Mouse (Mus musculus) megakaryocyte, embryonic 14.5 days (primary cell): ENCODE results near the gene Slc1a7. TPM values are rescaled to one million over a fixed set of nuclear protein-coding genes. Genes with fewer than 3 reads are reported as not detected.
A peak's percentile ranks its signal among the peaks of the same experiment; 100 is the strongest.

Source experiments
- H3K27me3 ChIP-seq: replicated peaks from 2 replicates; pipeline ENCODE3; 2012; ENCODE audit warnings: inconsistent platforms
- H3K36me3 ChIP-seq: replicated peaks from 2 replicates; pipeline ENCODE3; 2012; ENCODE audit warnings: low read length, inconsistent platforms, mixed read lengths
- H3K4me1 ChIP-seq: 2 replicates; pipeline ENCODE4 v1.6.1; 2012; ENCODE audit warnings: inconsistent platforms
- H3K4me3 ChIP-seq: replicated peaks from 2 replicates; pipeline ENCODE3; 2012; ENCODE audit warnings: moderate library complexity, mild to moderate bottlenecking, inconsistent platforms
- H3K9me3 ChIP-seq: 2 replicates; pipeline ENCODE4 v1.6.1; 2012; ENCODE audit warnings: inconsistent platforms
- FLI1 ChIP-seq: IDR thresholded peaks from 2 replicates; pipeline ENCODE4 v1.6.1; 2012; ENCODE audit warnings: low read length, inconsistent platforms, mixed read lengths
- GATA1 ChIP-seq: IDR thresholded peaks from 3 replicates; pipeline ENCODE4 v1.6.1; 2012; ENCODE audit warnings: mixed read lengths, low read length, inconsistent platforms, borderline replicate concordance
- polyA plus RNA-seq: library from polyadenylated mRNA; stranded (reverse); fragments of >175 nt; gene quantifications from 2 replicates; pipeline ENCODE4 v1.2.3, GENCODE M21; 2012; ENCODE audit warnings: low replicate concordance; ENCODE audit not compliant: insufficient read depth

The Slc1a7 gene
- polyA plus RNA-seq, 1 experiment, result not detected

DNA sequence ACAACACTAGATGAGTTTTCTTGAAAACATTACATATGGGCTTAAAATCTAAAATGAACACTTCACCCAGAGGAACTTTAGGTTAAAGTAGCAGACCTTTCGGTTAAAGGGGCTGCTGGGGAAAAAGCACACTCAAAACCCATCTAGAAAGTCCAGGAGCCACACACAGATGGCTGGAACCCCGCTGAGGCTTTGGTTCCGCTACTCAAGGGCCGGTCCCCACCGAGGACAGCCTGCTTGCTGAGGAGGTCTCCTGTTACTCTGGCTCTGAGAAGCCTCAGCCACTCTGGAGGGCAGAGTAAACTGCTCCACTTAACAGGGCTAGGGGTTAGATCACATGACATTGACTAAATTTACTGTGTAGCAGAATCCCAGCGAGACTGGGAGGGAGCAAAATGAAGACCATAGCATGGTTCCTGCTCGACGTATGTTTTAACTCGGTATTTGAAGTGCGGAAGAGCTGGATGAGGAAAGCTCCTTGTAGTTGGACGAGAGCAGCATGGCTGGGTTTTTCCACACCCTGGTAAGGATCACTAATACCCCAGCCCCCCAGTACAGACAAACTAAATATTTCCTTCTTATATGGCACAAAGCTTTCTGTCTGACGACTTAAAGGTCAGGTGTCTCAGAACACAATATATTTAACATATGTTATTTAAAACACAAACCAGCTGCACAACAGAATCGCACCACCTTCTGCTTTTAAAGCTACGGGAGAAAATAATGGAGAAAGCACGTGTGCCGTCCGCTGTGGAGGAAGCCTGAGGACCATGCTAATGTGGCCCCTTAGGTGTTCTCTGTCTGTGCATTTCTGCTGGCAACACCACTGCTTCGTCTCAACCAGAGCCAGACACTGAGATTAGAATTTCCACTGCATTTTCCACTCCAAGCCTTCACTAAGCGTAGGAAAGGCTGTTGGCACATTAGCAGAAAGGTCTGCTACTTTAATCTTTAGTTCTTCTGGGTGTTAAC lies 77.3 kb downstream of the Slc1a7 start:
- Histone ChIP-seq H3K27me3 (no peaks in the 10 kb centered on the region), H3K4me1 (peaks cover 12% of the 10 kb centered on the region; the same call in 1 of the 2 replicates), H3K9me3 (no peaks in the 10 kb centered on the region), H3K4me3 (no peak overlapping the region), H3K36me3 (peaks cover 76% of the 10 kb centered on the region)
- no peak for TF ChIP-seq GATA1
- TF ChIP-seq FLI1, result no peak

DNA sequence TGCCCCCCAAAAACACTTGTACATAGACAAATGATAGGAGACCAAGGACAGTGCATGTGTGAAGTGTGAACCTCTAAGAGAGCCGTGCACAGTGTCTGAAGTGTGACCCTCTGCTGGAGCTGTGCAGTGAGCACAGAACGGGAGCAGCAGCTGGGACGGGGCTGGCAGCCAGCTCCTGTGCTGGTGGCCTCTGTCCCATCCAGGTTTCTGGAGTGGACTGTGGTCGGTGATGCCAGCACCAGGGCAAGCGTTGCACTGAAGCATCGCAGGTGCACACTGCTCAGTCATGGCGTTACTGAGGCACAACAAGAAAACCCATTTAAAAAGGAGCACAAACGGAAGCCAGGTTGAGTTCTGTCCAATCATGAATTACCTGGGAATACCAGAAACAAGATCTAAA lies 78.0 kb downstream of the Slc1a7 start:
- no peak for TF ChIP-seq FLI1
- TF ChIP-seq GATA1, result no peak
- no peaks in the 10 kb centered on the region for H3K27me3 ChIP-seq
- H3K9me3 ChIP-seq, result no peaks in the 10 kb centered on the region
- no peak overlapping the region for H3K4me3 ChIP-seq
- peaks cover 12% of the 10 kb centered on the region; the same call in 1 of the 2 replicates for H3K4me1 ChIP-seq
- peaks cover 83% of the 10 kb centered on the region for H3K36me3 ChIP-seq

DNA sequence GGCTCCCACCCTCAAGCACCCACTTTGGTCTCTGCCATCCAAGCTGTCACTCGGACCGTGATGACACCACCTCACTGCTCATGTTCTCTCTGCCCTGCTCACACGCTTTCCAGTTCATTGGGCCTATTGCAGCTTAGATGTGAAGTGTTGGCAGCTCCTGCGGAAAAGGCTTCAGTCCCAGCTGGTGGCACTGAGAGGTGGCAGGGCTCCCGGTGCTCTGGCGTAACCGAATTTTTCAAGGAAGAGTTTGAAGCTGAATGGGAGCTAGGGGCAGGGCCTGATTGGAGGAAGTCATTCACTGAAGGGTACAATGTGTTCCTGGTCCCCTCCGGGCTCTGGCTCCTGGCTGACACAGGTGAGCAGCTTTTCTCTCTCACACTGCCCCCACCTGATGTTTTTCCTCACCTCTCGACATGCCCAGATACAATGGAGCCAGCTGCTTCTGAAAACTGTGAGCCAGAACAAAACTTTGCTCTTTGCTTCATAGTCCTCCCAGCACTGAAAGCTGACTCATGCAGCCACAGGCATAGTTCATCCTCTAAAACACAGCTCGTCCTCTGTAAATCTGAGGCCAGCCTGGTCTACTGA lies 83.6 kb downstream of the Slc1a7 start:
- TF ChIP-seq FLI1 (no peak), GATA1 (no peak)
- H3K4me3 ChIP-seq, result no peak overlapping the region
- no peaks in the 10 kb centered on the region for H3K27me3 ChIP-seq
- H3K36me3 ChIP-seq, result peaks cover 92% of the 10 kb centered on the region
- peaks cover 19% of the 10 kb centered on the region for H3K4me1 ChIP-seq
- H3K9me3 ChIP-seq, result no peaks in the 10 kb centered on the region

DNA sequence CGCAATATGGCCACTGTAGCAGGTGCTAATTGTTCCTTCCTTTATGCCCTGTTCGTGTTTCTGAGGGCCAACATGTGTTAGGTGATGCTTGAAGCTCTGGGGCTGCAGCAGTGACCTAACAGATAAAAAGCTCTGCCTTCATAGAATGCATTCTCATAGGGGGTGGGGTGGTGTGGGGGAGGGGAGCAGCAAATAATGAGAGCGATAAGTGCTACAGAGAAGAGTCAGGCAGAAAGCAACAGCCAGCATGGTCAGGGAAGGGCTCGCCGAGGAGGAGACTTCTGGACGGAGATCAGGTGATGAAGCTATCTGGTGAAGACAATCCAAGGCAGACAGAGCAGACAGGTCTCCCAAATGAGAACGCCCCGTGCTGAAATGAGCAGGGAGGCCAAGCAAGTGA lies 84.5 kb downstream of the Slc1a7 start:
- H3K36me3 ChIP-seq, result peaks cover 89% of the 10 kb centered on the region
- H3K9me3 ChIP-seq, result no peaks in the 10 kb centered on the region

DNA sequence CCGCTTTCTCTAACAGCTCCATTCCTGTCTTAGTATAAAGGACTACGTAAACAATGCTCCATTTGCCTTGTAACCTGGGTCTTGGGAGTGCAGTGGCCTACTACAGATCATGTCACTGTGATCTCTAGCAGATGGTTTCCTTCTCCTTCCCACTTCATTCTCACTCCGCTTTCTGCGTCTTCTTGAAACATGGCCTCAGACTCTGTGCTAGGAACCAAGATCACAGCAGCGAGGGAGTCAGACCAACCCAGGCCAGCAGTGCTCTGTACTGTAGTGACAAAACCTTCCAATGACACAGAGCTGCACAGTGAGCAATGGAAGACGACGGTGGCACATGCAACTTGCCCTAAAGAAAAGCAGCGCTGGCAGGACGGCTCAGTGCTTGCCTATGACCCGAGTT lies 87.7 kb downstream of the Slc1a7 start:
- no peaks in the 10 kb centered on the region for H3K9me3 ChIP-seq
- peaks cover 86% of the 10 kb centered on the region for H3K36me3 ChIP-seq
- no peak overlapping the region for H3K4me3 ChIP-seq
- no peak for TF ChIP-seq GATA1
- no peak for TF ChIP-seq FLI1
- H3K4me1 ChIP-seq, result peaks cover 35% of the 10 kb centered on the region
- no peaks in the 10 kb centered on the region for H3K27me3 ChIP-seq

More for the DNA sequence above, 84.5 kb downstream of the Slc1a7 start:
- H3K27me3 ChIP-seq, result no peaks in the 10 kb centered on the region
- peaks cover 14% of the 10 kb centered on the region for H3K4me1 ChIP-seq
- H3K4me3 ChIP-seq, result no peak overlapping the region
- TF ChIP-seq FLI1 (no peak), GATA1 (no peak)

DNA sequence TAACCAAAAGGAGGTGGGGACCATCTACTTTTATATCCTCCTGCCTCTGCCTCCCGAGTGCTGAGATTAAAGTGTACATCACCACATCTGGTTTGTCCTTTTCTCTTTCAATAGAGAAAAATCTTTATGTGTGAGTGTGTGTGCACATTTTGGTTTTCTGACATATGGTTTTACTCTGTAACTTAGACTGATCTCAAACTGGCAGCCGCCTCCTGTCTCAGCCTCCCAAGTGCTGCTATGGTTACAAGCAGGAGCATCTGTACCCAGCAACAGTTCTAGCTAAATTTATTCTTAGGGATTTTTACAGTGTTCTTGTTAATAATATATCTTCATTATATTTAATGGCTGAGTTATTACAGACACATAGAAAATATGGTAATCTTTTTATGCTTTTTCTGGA lies 89.1 kb downstream of the Slc1a7 start:
- Histone ChIP-seq H3K9me3 (no peaks in the 10 kb centered on the region), H3K36me3 (peaks cover 81% of the 10 kb centered on the region), H3K27me3 (no peaks in the 10 kb centered on the region), H3K4me1 (peaks cover 29% of the 10 kb centered on the region), H3K4me3 (no peak overlapping the region)
- TF ChIP-seq FLI1 (no peak), GATA1 (no peak)

DNA sequence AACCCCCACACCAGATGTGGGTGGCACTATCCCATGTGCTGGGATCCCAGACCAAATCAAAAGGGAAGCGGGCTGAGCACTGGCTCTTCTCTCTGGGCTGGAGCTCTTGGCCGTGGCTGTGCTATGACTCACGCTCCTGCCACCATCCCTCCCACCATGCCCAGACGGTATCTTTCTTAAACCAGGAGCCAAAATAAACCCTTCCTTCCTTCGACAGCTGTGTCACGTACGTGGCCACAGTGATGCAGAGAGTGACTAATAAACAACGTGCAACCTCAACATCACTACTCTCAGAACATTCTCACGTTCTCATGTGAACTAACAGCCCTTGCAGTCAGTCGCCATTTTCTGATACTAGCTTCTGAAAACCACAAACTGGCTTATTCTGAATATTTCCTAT lies 90.0 kb downstream of the Slc1a7 start:
- Histone ChIP-seq H3K27me3 (no peaks in the 10 kb centered on the region), H3K36me3 (peaks cover 80% of the 10 kb centered on the region), H3K4me1 (peaks cover 29% of the 10 kb centered on the region), H3K4me3 (peak overlapping the region; percentile 33), H3K9me3 (no peaks in the 10 kb centered on the region)
- TF ChIP-seq GATA1, result no peak
- no peak for TF ChIP-seq FLI1

DNA sequence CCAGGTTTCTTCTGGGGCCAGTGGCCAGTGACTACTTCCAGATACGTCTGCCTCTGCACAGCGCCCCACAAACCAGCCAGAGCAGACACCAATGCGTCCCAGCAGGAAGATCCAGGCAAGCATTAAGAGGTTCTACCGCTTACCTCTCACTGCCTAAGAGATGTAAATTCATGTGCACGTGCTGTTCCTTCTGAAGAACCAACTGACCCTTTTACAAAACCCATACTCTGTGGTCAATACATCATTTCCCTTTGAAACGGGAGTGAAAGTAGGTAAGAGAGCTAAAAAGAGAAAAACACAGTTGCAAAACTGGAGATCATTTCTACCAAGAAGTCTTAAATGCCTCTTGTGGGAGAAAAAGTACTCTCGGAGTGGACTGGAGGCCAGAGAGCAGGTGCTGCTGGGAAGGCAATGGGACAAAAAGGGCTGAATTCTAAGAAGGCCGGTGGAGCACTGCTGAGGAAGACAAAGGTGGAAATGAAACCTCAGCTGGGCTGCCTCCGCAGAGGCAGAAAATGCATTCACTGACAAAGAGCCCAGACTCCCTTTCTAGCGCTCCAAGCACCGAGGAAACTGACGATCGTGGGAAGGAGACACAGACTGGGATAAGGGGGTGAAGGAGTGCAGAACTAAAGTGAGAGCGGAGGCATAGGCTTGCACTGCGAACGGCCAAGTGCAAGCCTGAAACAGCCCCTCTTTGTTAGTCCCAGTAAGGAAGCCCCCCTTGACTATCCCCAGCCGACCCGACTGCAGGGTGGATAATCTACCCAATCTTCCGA lies 91.7 kb downstream of the Slc1a7 start:
- no peak overlapping the region for H3K4me3 ChIP-seq
- no peak for TF ChIP-seq FLI1
- TF ChIP-seq GATA1, result no peak
- peaks cover 80% of the 10 kb centered on the region for H3K36me3 ChIP-seq
- H3K4me1 ChIP-seq, result peaks cover 29% of the 10 kb centered on the region
- H3K9me3 ChIP-seq, result no peaks in the 10 kb centered on the region
- no peaks in the 10 kb centered on the region for H3K27me3 ChIP-seq

DNA sequence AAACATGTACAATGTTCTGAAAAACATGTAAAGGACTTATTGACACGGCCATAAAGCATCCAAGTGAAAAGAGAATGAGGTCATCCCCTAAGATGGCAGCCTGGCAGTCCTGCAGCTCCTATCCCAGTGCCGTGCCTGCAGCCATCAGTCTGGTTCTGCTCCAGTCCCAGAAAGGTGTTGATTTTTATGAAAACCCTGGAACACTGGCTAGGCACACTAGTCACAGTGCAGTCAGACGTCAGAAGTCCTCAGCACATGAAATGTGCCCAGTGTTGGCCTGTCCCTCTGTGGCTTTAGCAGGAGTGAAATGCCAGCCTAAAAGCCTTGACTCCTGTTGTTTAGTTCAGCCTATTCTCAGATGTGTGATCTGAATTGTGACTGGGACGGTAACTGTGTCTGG lies 92.6 kb downstream of the Slc1a7 start:
- H3K27me3 ChIP-seq, result no peaks in the 10 kb centered on the region
- H3K4me1 ChIP-seq, result peaks cover 33% of the 10 kb centered on the region
- H3K36me3 ChIP-seq, result peaks cover 76% of the 10 kb centered on the region
- no peak for TF ChIP-seq GATA1
- no peak for TF ChIP-seq FLI1
- no peaks in the 10 kb centered on the region for H3K9me3 ChIP-seq
- H3K4me3 ChIP-seq, result no peak overlapping the region
